Mouse (Mus musculus): ENCODE data around the gene Parp12. TPM values are rescaled to one million over a fixed set of nuclear protein-coding genes. Genes with fewer than 3 reads are reported as not detected.

Gene Parp12
- polyA plus RNA-seq, 1 experiment from 2014 or later: 2.7 TPM

DNA sequence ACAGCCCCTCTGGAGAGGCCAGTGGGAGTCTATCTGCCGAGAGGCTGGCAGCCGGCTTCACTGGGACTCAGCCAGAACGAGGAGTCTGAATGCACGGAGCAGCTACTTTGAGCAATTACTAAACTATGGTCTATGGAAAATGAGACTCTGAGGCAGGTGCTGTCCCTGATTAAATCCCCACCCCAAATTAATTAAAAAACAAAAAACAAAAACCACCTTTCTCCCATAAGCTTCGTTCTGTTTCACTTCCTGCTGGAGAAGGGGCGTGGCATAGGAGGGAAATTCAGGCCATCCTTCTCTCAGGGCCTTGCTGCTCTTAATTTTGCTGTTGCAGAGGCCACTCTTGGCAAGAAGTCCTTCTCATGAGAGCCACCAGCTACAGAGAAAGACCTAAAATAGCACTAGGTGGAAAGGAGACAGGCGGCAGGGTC lies 62.3 kb downstream of the Parp12 start:
- no peaks in the 10 kb centered on the region for H3K27me3 ChIP-seq (ENCODE audit: control insufficient read depth, insufficient read depth, low read length)
- H3K27ac ChIP-seq (replicated peaks; ENCODE audit: low read depth, low read length): no peak overlapping the region
- H3K4me3 ChIP-seq (ENCODE audit: low read depth, low read length): no peak overlapping the region
- no peak overlapping the region for H3K9ac ChIP-seq (replicated peaks; ENCODE audit: low read length)
- WGBS: 58% methylated on average over 7 of the region's 7 CpGs
- DNase-seq (ENCODE audit: low spot score): no peak
- H3K4me2 ChIP-seq (ENCODE audit: low read depth, low read length): no peak overlapping the region
- no peaks in the 10 kb centered on the region for H3K9me3 ChIP-seq (replicated peaks; ENCODE audit: control insufficient read depth, low read length)
- no peaks in the 10 kb centered on the region for H3K4me1 ChIP-seq (ENCODE audit: control insufficient read depth, insufficient read depth, low read length)
- ATAC-seq (replicated peaks; ENCODE audit: insufficient number of reproducible peaks, low FRiP score, low TSS enrichment, low read depth): no peak
- no peaks in the 10 kb centered on the region for H3K36me3 ChIP-seq (replicated peaks; ENCODE audit: control insufficient read depth, insufficient read depth, low read depth, low read length)

DNA sequence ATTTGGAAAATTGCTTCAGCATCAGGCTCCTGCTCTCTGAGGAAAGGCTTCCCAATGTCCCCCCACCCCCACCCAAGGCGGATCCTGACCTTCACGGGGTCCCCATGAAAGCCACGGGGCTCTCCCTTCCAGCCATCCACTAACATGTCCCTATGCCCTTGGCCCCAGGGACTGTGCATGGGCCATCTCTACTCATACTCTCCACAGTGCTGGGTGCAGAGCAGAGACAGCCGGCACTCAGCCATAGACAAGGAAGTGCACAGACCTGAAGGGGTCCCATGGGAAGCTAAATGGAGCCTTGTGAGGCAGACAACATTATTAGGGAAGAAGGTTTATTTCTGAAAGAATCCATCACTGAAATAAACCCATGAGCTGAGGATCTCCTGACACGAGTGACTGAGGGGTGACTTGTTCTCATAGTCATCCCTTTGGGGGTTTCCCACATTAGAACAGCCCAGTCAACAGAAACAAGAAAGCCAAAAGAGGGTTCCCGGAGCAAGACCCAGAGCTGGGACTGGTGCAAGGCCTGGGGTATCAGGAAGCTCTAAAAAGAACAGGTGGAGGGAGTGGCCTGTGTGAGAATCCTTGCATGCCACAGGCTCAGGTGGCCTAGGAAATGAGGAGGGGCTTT lies 63.2 kb downstream of the Parp12 start:
- H3K4me2 ChIP-seq (ENCODE audit: low read depth, low read length): no peak overlapping the region
- H3K27me3 ChIP-seq (ENCODE audit: control insufficient read depth, insufficient read depth, low read length): no peaks in the 10 kb centered on the region
- no peak overlapping the region for H3K9ac ChIP-seq (replicated peaks; ENCODE audit: low read length)
- H3K9me3 ChIP-seq (replicated peaks; ENCODE audit: control insufficient read depth, low read length): no peaks in the 10 kb centered on the region
- H3K36me3 ChIP-seq (replicated peaks; ENCODE audit: control insufficient read depth, insufficient read depth, low read depth, low read length): no peaks in the 10 kb centered on the region
- H3K4me3 ChIP-seq (ENCODE audit: low read depth, low read length): no peak overlapping the region
- DNase-seq (ENCODE audit: low spot score) (no peak), ATAC-seq (replicated peaks; ENCODE audit: insufficient number of reproducible peaks, low FRiP score, low TSS enrichment, low read depth) (no peak)
- H3K27ac ChIP-seq (replicated peaks; ENCODE audit: low read depth, low read length): no peak overlapping the region
- WGBS: 81% methylated on average over 6 of the region's 6 CpGs
- no peaks in the 10 kb centered on the region for H3K4me1 ChIP-seq (ENCODE audit: control insufficient read depth, insufficient read depth, low read length)

DNA sequence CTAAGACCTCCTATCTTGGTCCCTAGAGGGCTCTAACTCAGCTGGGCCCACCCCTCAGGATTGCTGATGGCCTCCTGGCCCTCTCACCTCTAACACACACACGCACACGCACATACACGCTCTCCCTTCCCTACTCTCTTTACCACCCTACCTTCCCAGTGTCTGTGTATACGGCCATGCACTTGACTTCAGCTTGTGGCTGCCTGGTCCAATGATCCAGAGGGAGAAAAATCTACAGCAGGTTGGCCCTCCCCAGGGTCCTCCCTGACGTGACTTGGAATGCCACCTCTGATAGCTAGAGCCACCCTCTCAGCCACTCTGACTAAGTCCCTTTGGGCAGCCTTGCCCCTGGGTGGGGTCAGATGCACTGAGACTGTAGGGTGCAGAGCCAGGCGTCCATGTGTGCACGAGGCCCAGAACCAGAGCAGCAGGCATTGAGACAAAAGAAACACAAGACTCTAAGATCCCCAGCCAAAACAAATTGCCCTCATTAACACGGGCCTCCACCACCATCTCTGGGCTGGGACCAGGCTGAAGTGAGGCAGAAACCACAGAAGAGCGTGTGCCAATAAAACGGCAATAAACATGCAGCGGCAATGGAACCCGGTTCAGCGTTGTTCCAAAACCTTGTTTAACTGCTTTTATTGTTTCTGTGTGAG lies 63.8 kb downstream of the Parp12 start:
- H3K9ac ChIP-seq (replicated peaks; ENCODE audit: low read length): no peak overlapping the region
- no peak overlapping the region for H3K4me2 ChIP-seq (ENCODE audit: low read depth, low read length)
- no peaks in the 10 kb centered on the region for H3K27me3 ChIP-seq (ENCODE audit: control insufficient read depth, insufficient read depth, low read length)
- no peak overlapping the region for H3K4me3 ChIP-seq (ENCODE audit: low read depth, low read length)
- no peak overlapping the region for H3K27ac ChIP-seq (replicated peaks; ENCODE audit: low read depth, low read length)
- no peak for ATAC-seq (replicated peaks; ENCODE audit: insufficient number of reproducible peaks, low FRiP score, low TSS enrichment, low read depth)
- H3K36me3 ChIP-seq (replicated peaks; ENCODE audit: control insufficient read depth, insufficient read depth, low read depth, low read length): no peaks in the 10 kb centered on the region
- no peaks in the 10 kb centered on the region for H3K9me3 ChIP-seq (replicated peaks; ENCODE audit: control insufficient read depth, low read length)
- WGBS: 88% methylated on average over 13 of the region's 13 CpGs
- no peak for DNase-seq (ENCODE audit: low spot score)
- H3K4me1 ChIP-seq (ENCODE audit: control insufficient read depth, insufficient read depth, low read length): no peaks in the 10 kb centered on the region

DNA sequence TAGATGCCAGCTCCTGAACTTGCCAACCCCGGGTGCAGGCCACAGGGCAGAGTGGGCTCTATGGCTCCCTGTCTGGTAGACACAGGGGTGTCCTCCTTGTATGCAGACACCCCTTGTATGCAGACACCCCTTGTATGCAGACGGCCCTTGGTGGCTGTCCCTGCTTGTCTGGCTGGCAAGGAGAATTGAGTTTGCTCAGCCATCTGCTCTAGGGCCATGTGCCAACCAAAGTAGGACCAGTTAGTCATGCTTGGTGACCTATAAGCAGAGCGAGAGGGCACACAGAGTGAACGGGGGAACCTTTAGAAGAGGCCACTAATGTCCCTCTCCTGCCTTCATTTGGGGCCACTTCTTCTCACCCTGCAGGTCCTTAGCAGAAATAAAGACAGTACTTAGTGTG lies 65.5 kb downstream of the Parp12 start:
- Histone ChIP-seq H3K27me3 (ENCODE audit: control insufficient read depth, insufficient read depth, low read length) (no peaks in the 10 kb centered on the region), H3K9ac (replicated peaks; ENCODE audit: low read length) (no peak overlapping the region), H3K4me1 (ENCODE audit: control insufficient read depth, insufficient read depth, low read length) (no peaks in the 10 kb centered on the region), H3K4me2 (ENCODE audit: low read depth, low read length) (no peak overlapping the region), H3K36me3 (replicated peaks; ENCODE audit: control insufficient read depth, insufficient read depth, low read depth, low read length) (no peaks in the 10 kb centered on the region), H3K27ac (replicated peaks; ENCODE audit: low read depth, low read length) (no peak overlapping the region), H3K4me3 (ENCODE audit: low read depth, low read length) (no peak overlapping the region), H3K9me3 (replicated peaks; ENCODE audit: control insufficient read depth, low read length) (no peaks in the 10 kb centered on the region)
- 86% methylated on average over 4 of the region's 4 CpGs for WGBS
- ATAC-seq (replicated peaks; ENCODE audit: insufficient number of reproducible peaks, low FRiP score, low TSS enrichment, low read depth) (no peak), DNase-seq (ENCODE audit: low spot score) (no peak)

DNA sequence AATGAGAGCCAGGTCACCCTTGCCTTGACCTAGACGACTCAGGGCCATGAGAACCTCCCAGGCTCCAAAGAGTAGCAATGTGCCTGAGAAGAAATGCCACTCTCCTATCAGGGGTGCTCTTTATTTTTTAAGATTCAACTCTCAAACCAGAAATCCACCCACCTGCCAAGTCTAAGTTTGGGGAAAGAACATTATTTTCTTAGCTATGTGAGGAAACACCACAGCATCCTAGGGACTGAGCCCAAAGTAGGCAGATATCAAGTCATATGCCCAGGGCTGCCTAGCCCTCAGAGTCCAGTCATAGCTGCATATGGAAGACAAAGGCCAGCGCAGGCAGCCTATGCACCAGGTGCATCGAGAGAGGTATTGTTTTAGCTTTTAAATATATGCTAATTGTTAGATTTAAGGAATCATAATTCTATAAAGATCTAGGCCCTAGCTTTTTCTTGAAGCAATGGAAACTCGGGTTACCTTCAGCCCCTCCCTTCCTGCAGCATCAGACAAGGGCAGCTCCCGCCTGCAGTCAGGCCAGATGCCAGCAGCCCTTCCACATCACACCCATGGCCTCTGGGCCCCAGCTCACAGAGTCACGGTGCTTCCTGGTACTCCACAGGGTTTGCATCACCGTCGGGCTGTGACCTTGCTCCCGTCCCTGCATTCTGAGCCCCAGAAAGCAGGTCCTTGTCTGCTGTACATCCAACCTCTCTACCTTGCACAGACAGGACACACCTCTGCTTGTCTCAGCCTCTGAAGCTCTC lies 66.2 kb downstream of the Parp12 start:
- Histone ChIP-seq H3K27me3 (ENCODE audit: control insufficient read depth, insufficient read depth, low read length) (no peaks in the 10 kb centered on the region), H3K36me3 (replicated peaks; ENCODE audit: control insufficient read depth, insufficient read depth, low read depth, low read length) (no peaks in the 10 kb centered on the region), H3K4me3 (ENCODE audit: low read depth, low read length) (no peak overlapping the region), H3K27ac (replicated peaks; ENCODE audit: low read depth, low read length) (no peak overlapping the region), H3K9me3 (replicated peaks; ENCODE audit: control insufficient read depth, low read length) (no peaks in the 10 kb centered on the region), H3K4me2 (ENCODE audit: low read depth, low read length) (no peak overlapping the region), H3K4me1 (ENCODE audit: control insufficient read depth, insufficient read depth, low read length) (no peaks in the 10 kb centered on the region), H3K9ac (replicated peaks; ENCODE audit: low read length) (no peak overlapping the region)
- DNase-seq (ENCODE audit: low spot score): no peak
- WGBS: 73% methylated on average over 9 of the region's 9 CpGs
- ATAC-seq (replicated peaks; ENCODE audit: insufficient number of reproducible peaks, low FRiP score, low TSS enrichment, low read depth): no peak; the same call in 1 of the 2 replicates

DNA sequence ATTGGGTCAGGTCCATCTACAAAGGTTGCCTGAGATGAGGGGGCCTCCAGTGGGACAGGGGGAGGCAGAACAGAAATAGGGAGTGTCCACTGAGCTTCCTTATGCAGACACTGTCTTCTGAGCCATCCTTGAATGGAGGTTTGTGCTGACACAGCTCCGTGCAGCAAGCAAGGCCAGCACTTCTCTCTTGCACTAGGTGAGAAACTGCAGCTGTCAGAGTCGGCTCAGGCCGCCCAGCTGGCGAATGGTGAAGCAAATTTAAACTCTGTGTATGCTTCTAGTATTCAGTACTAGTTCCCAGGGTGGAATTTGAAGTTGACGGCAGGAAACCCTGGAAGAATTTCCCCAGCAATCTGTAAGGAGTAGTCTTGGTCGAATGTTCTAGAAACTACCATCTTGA lies 67.3 kb downstream of the Parp12 start:
- WGBS: 71% methylated on average over 6 of the region's 6 CpGs
- H3K4me1 ChIP-seq (ENCODE audit: control insufficient read depth, insufficient read depth, low read length): no peaks in the 10 kb centered on the region
- ATAC-seq (replicated peaks; ENCODE audit: insufficient number of reproducible peaks, low FRiP score, low TSS enrichment, low read depth): no peak

DNA sequence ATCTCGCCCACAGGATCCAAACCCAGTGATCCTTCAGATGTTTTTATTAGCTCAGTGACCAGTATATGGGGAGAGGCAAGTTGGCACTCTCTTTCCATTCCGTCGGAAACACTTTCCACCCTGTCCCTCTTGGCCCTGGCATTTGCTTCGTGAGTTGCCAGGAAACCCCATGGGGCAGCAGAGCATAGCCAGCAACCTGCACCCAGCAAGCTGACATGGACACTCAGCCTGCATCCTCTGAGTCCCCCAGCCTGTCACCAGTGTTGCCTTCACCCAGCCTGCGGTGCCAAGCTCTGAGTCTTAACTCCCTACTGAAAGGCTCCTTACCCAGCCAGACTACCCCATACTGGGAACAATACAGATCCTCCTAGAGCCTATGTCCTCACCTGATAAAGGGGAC lies 69.0 kb downstream of the Parp12 start:
- ATAC-seq (replicated peaks; ENCODE audit: insufficient number of reproducible peaks, low FRiP score, low TSS enrichment, low read depth) (no peak), DNase-seq (ENCODE audit: low spot score) (no peak)
- no peak overlapping the region for H3K4me3 ChIP-seq (ENCODE audit: low read depth, low read length)
- no peaks in the 10 kb centered on the region for H3K27me3 ChIP-seq (ENCODE audit: control insufficient read depth, insufficient read depth, low read length)
- no peak overlapping the region for H3K9ac ChIP-seq (replicated peaks; ENCODE audit: low read length)
- 61% methylated on average over 5 of the region's 5 CpGs for WGBS
- no peak overlapping the region for H3K4me2 ChIP-seq (ENCODE audit: low read depth, low read length)
- H3K9me3 ChIP-seq (replicated peaks; ENCODE audit: control insufficient read depth, low read length): no peaks in the 10 kb centered on the region
- H3K27ac ChIP-seq (replicated peaks; ENCODE audit: low read depth, low read length): no peak overlapping the region
- H3K36me3 ChIP-seq (replicated peaks; ENCODE audit: control insufficient read depth, insufficient read depth, low read depth, low read length): no peaks in the 10 kb centered on the region
- no peaks in the 10 kb centered on the region for H3K4me1 ChIP-seq (ENCODE audit: control insufficient read depth, insufficient read depth, low read length)

More for the DNA sequence above, 67.3 kb downstream of the Parp12 start:
- no peak overlapping the region for H3K4me2 ChIP-seq (ENCODE audit: low read depth, low read length)
- no peak overlapping the region for H3K4me3 ChIP-seq (ENCODE audit: low read depth, low read length)
- no peak overlapping the region for H3K27ac ChIP-seq (replicated peaks; ENCODE audit: low read depth, low read length)
- H3K36me3 ChIP-seq (replicated peaks; ENCODE audit: control insufficient read depth, insufficient read depth, low read depth, low read length): no peaks in the 10 kb centered on the region
- DNase-seq (ENCODE audit: low spot score): no peak
- H3K9ac ChIP-seq (replicated peaks; ENCODE audit: low read length): no peak overlapping the region
- no peaks in the 10 kb centered on the region for H3K27me3 ChIP-seq (ENCODE audit: control insufficient read depth, insufficient read depth, low read length)
- H3K9me3 ChIP-seq (replicated peaks; ENCODE audit: control insufficient read depth, low read length): no peaks in the 10 kb centered on the region

DNA sequence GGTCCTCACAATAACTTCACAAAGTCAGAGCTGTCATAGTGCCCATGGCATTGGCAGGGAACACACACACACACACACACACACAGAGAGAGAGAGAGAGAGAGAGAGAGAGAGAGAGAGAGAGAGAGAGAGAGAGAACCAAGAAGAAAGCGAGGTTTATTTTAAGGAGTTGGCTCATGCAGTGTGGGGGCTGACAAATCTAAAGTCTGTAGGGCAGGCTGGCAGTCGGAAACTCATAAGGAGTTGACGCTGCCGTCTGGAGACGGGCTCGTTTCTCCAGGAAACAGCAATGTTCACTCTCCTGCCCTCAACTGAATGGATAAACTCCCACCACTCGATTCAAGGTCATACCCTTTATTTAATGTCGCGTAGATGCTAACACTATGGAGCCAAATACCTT lies 77.7 kb downstream of the Parp12 start:
- H3K9me3 ChIP-seq (replicated peaks; ENCODE audit: control insufficient read depth, low read length): no peaks in the 10 kb centered on the region
- no peak overlapping the region for H3K4me2 ChIP-seq (ENCODE audit: low read depth, low read length)
- DNase-seq (ENCODE audit: low spot score): no peak
- H3K9ac ChIP-seq (replicated peaks; ENCODE audit: low read length): no peak overlapping the region
- no peak overlapping the region for H3K4me3 ChIP-seq (ENCODE audit: low read depth, low read length)
- no peaks in the 10 kb centered on the region for H3K27me3 ChIP-seq (ENCODE audit: control insufficient read depth, insufficient read depth, low read length)
- no peaks in the 10 kb centered on the region for H3K36me3 ChIP-seq (replicated peaks; ENCODE audit: control insufficient read depth, insufficient read depth, low read depth, low read length)
- ATAC-seq (replicated peaks; ENCODE audit: insufficient number of reproducible peaks, low FRiP score, low TSS enrichment, low read depth): no peak
- H3K4me1 ChIP-seq (ENCODE audit: control insufficient read depth, insufficient read depth, low read length): no peaks in the 10 kb centered on the region; the same call in 1 of the 2 replicates
- H3K27ac ChIP-seq (replicated peaks; ENCODE audit: low read depth, low read length): no peak overlapping the region
- 83% methylated on average over 9 of the region's 9 CpGs for WGBS

All from embryonic facial prominence, embryonic 11.5 days (tissue).